Mouse (Mus musculus): ENCODE measurements at regions not wholly inside any gene's neighbourhood (a gene's known extent, or its start where the extent isn't known, plus 50 kb on each side); places are given as distances from the start of the nearest gene placed in this dataset.

- H3K4me3 ChIP-seq (replicated peaks; ENCODE audit: insufficient read depth, low read depth, low read length), result no peak overlapping the region
- DNase-seq, result no peak
- 70% methylated on average over 12 of the region's 12 CpGs for WGBS
- TF ChIP-seq CTCF (IDR thresholded peaks at IDR 0.05; ENCODE audit: borderline replicate concordance, insufficient read depth, low read depth, low read length) (no peak), POLR2A (IDR thresholded peaks at IDR 0.05; ENCODE audit: borderline replicate concordance, insufficient read depth, low read length) (no peak)
- H3K27ac ChIP-seq (ENCODE audit: insufficient read depth, low read length), result no peak overlapping the region
- no peaks in the 10 kb centered on the region; the same call in 1 of the 2 replicates for H3K27me3 ChIP-seq (ENCODE audit: control insufficient read depth, insufficient read depth, low read length)
- no peaks in the 10 kb centered on the region for H3K4me1 ChIP-seq (ENCODE audit: control insufficient read depth, insufficient read depth, low read length)
These were observed 217.8 kb downstream of the Mycn start for GRCm38 (mm10) chr12:12723724-12724487.

GRCm38 (mm10) chr12:12722982-12723661 is 218.6 kb downstream of the Mycn start:
- WGBS, result 57% methylated on average over 20 of the region's 20 CpGs
- TF ChIP-seq CTCF (IDR thresholded peaks at IDR 0.05; ENCODE audit: borderline replicate concordance, insufficient read depth, low read depth, low read length), result no peak
- no peak overlapping the region for H3K27ac ChIP-seq (ENCODE audit: insufficient read depth, low read length)
- H3K27me3 ChIP-seq (ENCODE audit: control insufficient read depth, insufficient read depth, low read length), result no peaks in the 10 kb centered on the region; the same call in 1 of the 2 replicates
- DNase-seq, result no peak
- no peaks in the 10 kb centered on the region for H3K4me1 ChIP-seq (ENCODE audit: control insufficient read depth, insufficient read depth, low read length)
- no peak overlapping the region for H3K4me3 ChIP-seq (replicated peaks; ENCODE audit: insufficient read depth, low read depth, low read length)

GRCm38 (mm10) chr12:12716691-12717090 is 225.0 kb downstream of the Mycn start:
- WGBS, result 62% methylated on average over 9 of the region's 9 CpGs
- Histone ChIP-seq H3K4me1 (ENCODE audit: control insufficient read depth, insufficient read depth, low read length) (peaks cover 3% of the 10 kb centered on the region; the same call in 1 of the 2 replicates), H3K27me3 (ENCODE audit: control insufficient read depth, insufficient read depth, low read length) (no peaks in the 10 kb centered on the region; the same call in 1 of the 2 replicates), H3K4me3 (replicated peaks; ENCODE audit: insufficient read depth, low read depth, low read length) (no peak overlapping the region), H3K27ac (ENCODE audit: insufficient read depth, low read length) (no peak overlapping the region)
- no peak for DNase-seq
- TF ChIP-seq POLR2A (IDR thresholded peaks at IDR 0.05; ENCODE audit: borderline replicate concordance, insufficient read depth, low read length) (no peak), CTCF (IDR thresholded peaks at IDR 0.05; ENCODE audit: borderline replicate concordance, insufficient read depth, low read depth, low read length) (no peak)

GRCm38 (mm10) chr12:12715956-12716669 is 225.6 kb downstream of the Mycn start:
- Histone ChIP-seq H3K4me1 (ENCODE audit: control insufficient read depth, insufficient read depth, low read length) (peaks cover 3% of the 10 kb centered on the region; the same call in 1 of the 2 replicates), H3K4me3 (replicated peaks; ENCODE audit: insufficient read depth, low read depth, low read length) (no peak overlapping the region), H3K27ac (ENCODE audit: insufficient read depth, low read length) (no peak overlapping the region), H3K27me3 (ENCODE audit: control insufficient read depth, insufficient read depth, low read length) (no peaks in the 10 kb centered on the region; the same call in 1 of the 2 replicates)
- TF ChIP-seq POLR2A (IDR thresholded peaks at IDR 0.05; ENCODE audit: borderline replicate concordance, insufficient read depth, low read length) (no peak), CTCF (IDR thresholded peaks at IDR 0.05; ENCODE audit: borderline replicate concordance, insufficient read depth, low read depth, low read length) (no peak)
- peak in 1 of 2 experiments; percentile 24 for DNase-seq
- 26% methylated on average over 7 of the region's 7 CpGs for WGBS

GRCm38 (mm10) chr12:12715528-12715927 is 226.2 kb downstream of the Mycn start:
- Histone ChIP-seq H3K4me3 (replicated peaks; ENCODE audit: insufficient read depth, low read depth, low read length) (no peak overlapping the region), H3K27me3 (ENCODE audit: control insufficient read depth, insufficient read depth, low read length) (no peaks in the 10 kb centered on the region; the same call in 1 of the 2 replicates), H3K27ac (ENCODE audit: insufficient read depth, low read length) (no peak overlapping the region), H3K4me1 (ENCODE audit: control insufficient read depth, insufficient read depth, low read length) (peaks cover 3% of the 10 kb centered on the region; the same call in 1 of the 2 replicates)
- 31% methylated on average over 4 of the region's 4 CpGs for WGBS
- DNase-seq, result no peak
- TF ChIP-seq POLR2A (IDR thresholded peaks at IDR 0.05; ENCODE audit: borderline replicate concordance, insufficient read depth, low read length) (no peak), CTCF (IDR thresholded peaks at IDR 0.05; ENCODE audit: borderline replicate concordance, insufficient read depth, low read depth, low read length) (no peak)

- H3K4me3 ChIP-seq (replicated peaks; ENCODE audit: insufficient read depth, low read depth, low read length), result no peak overlapping the region
- TF ChIP-seq CTCF (IDR thresholded peaks at IDR 0.05; ENCODE audit: borderline replicate concordance, insufficient read depth, low read depth, low read length) (no peak), POLR2A (IDR thresholded peaks at IDR 0.05; ENCODE audit: borderline replicate concordance, insufficient read depth, low read length) (no peak)
- WGBS, result 51% methylated on average over 6 of the region's 6 CpGs
- DNase-seq, result no peak
- H3K27ac ChIP-seq (ENCODE audit: insufficient read depth, low read length), result no peak overlapping the region
- H3K4me1 ChIP-seq (ENCODE audit: control insufficient read depth, insufficient read depth, low read length), result no peaks in the 10 kb centered on the region
- no peaks in the 10 kb centered on the region; the same call in 1 of the 2 replicates for H3K27me3 ChIP-seq (ENCODE audit: control insufficient read depth, insufficient read depth, low read length)
These were observed 231.5 kb downstream of the Mycn start for GRCm38 (mm10) chr12:12710184-12710609.

GRCm38 (mm10) chr12:12708954-12709523 is 232.7 kb downstream of the Mycn start:
- TF ChIP-seq POLR2A (IDR thresholded peaks at IDR 0.05; ENCODE audit: borderline replicate concordance, insufficient read depth, low read length), result no peak
- no peak for TF ChIP-seq CTCF (IDR thresholded peaks at IDR 0.05; ENCODE audit: borderline replicate concordance, insufficient read depth, low read depth, low read length)
- no peaks in the 10 kb centered on the region; the same call in 1 of the 2 replicates for H3K27me3 ChIP-seq (ENCODE audit: control insufficient read depth, insufficient read depth, low read length)
- WGBS, result 45% methylated on average over 14 of the region's 14 CpGs
- DNase-seq, result no peak
- no peak overlapping the region for H3K4me3 ChIP-seq (replicated peaks; ENCODE audit: insufficient read depth, low read depth, low read length)
- H3K27ac ChIP-seq (ENCODE audit: insufficient read depth, low read length), result no peak overlapping the region
- no peaks in the 10 kb centered on the region for H3K4me1 ChIP-seq (ENCODE audit: control insufficient read depth, insufficient read depth, low read length)

Measured in cerebellum, adult 2 months (tissue).